Mouse (Mus musculus) hindbrain, embryonic 13.5 days (tissue): ENCODE results near the gene Unc119. TPM values are rescaled to one million over a fixed set of nuclear protein-coding genes. Genes with fewer than 3 reads are reported as not detected.

Source experiments
- ATAC-seq: fragments of 200-750 bp; cut with Nextera tagmentation; 2 replicates; pipeline ENCODE4 v1.8.0; 2017; ENCODE audit warnings: moderate TSS enrichment; ENCODE audit not compliant: low FRiP score
- H3K27ac ChIP-seq: fragments of 300-500 bp; sonication (generic); 2 replicates; pipeline ENCODE4 v1.5.1; 2015; ENCODE audit warnings: inconsistent platforms, mild to moderate bottlenecking, moderate library complexity
- H3K27me3 ChIP-seq: fragments of 300-500 bp; sonication (generic); 2 replicates; pipeline ENCODE4 v1.6.1; 2015; ENCODE audit warnings: mild to moderate bottlenecking, inconsistent platforms
- H3K36me3 ChIP-seq: fragments of 300-500 bp; sonication (generic); 2 replicates; pipeline ENCODE4 v1.6.1; 2015; ENCODE audit warnings: mild to moderate bottlenecking, inconsistent platforms
- H3K4me1 ChIP-seq: fragments of 300-500 bp; sonication (generic); replicated peaks from 2 replicates; pipeline ENCODE4 v1.6.1; 2015; ENCODE audit warnings: inconsistent platforms
- H3K4me2 ChIP-seq: fragments of 300-500 bp; sonication (generic); 2 replicates; pipeline ENCODE4 v1.6.1; 2015; ENCODE audit warnings: inconsistent platforms, mild to moderate bottlenecking, moderate library complexity
- H3K4me3 ChIP-seq: fragments of 300-500 bp; sonication (generic); 2 replicates; pipeline ENCODE4 v1.5.1; 2015; ENCODE audit warnings: mild to moderate bottlenecking, inconsistent platforms
- H3K9ac ChIP-seq: fragments of 300-500 bp; sonication (generic); 2 replicates; pipeline ENCODE4 v1.6.1; 2015; ENCODE audit warnings: mild to moderate bottlenecking, inconsistent platforms
- H3K9me3 ChIP-seq: fragments of 300-500 bp; sonication (generic); 2 replicates; pipeline ENCODE4 v1.6.1; 2016; ENCODE audit warnings: inconsistent platforms
- WGBS: fragments of 180-500 bp; shearing (Covaris S2); methylation state at CpG from one replicate; pipeline ENCODE4 v1.1.7; 2015; 5-methylcytosine and 5-hydroxymethylcytosine counted together
- polyA plus RNA-seq: library from polyadenylated mRNA; unstranded; fragments of >200 nt; fragmentation: Nextera tagmentation; extraction: Ambion mirVana; gene quantifications from 2 replicates; pipeline ENCODE4 v1.2.1, GENCODE M21; 2015

Unc119 gene
- polyA plus RNA-seq, 1 experiment from 2014 or later: 76.7 TPM

- Histone ChIP-seq H3K27me3 (no peaks in the 10 kb centered on the region), H3K27ac (no peak overlapping the region; the same call in 1 of the 2 replicates), H3K9me3 (no peaks in the 10 kb centered on the region), H3K4me2 (no peak overlapping the region), H3K9ac (no peak overlapping the region; the same call in 1 of the 2 replicates), H3K36me3 (peaks cover 32% of the 10 kb centered on the region), H3K4me3 (no peak overlapping the region), H3K4me1 (peaks cover 46% of the 10 kb centered on the region)
- no peak for ATAC-seq
- WGBS: 85% methylated on average over 7 of the region's 7 CpGs
Measured at GRCm38 (mm10) chr11:78345801-78346200, 2.5 kb downstream of the Unc119 start.

- Histone ChIP-seq H3K9ac (no peak overlapping the region), H3K4me1 (peaks cover 46% of the 10 kb centered on the region), H3K4me2 (no peak overlapping the region), H3K27ac (no peak overlapping the region; the same call in 1 of the 2 replicates), H3K4me3 (no peak overlapping the region), H3K27me3 (no peaks in the 10 kb centered on the region), H3K9me3 (no peaks in the 10 kb centered on the region), H3K36me3 (peaks cover 26% of the 10 kb centered on the region)
- ATAC-seq: no peak
- 88% methylated on average over 6 of the region's 6 CpGs for WGBS
Measured at GRCm38 (mm10) chr11:78346326-78347069, 3.2 kb downstream of the Unc119 start.

- Histone ChIP-seq H3K9me3 (no peaks in the 10 kb centered on the region), H3K9ac (no peak overlapping the region), H3K27ac (no peak overlapping the region; the same call in 1 of the 2 replicates), H3K36me3 (peaks cover 21% of the 10 kb centered on the region), H3K4me3 (no peak overlapping the region), H3K4me1 (peaks cover 46% of the 10 kb centered on the region), H3K27me3 (no peaks in the 10 kb centered on the region), H3K4me2 (no peak overlapping the region)
- ATAC-seq: no peak
- WGBS: 90% methylated on average over 10 of the region's 10 CpGs
Measured at GRCm38 (mm10) chr11:78347070-78347754, 3.9 kb downstream of the Unc119 start.

- 0 out of 2 replicates have a peak overlapping the region, but pooled peaks have one; percentile 19 for H3K9ac ChIP-seq
- no peak for ATAC-seq
- no peak overlapping the region for H3K27ac ChIP-seq
- H3K9me3 ChIP-seq: no peaks in the 10 kb centered on the region
- 71% methylated on average over 9 of the region's 9 CpGs for WGBS
- H3K4me3 ChIP-seq: no peak overlapping the region
- H3K36me3 ChIP-seq: peaks cover 21% of the 10 kb centered on the region
- no peak overlapping the region for H3K4me2 ChIP-seq
- H3K27me3 ChIP-seq: no peaks in the 10 kb centered on the region
- H3K4me1 ChIP-seq: peaks cover 43% of the 10 kb centered on the region
Measured at GRCm38 (mm10) chr11:78347908-78348307, 4.6 kb downstream of the Unc119 start.

GRCm38 (mm10) chr11:78348474-78348873 is 5.2 kb downstream of the Unc119 start:
- Histone ChIP-seq H3K27ac (no peak overlapping the region), H3K4me1 (peaks cover 39% of the 10 kb centered on the region), H3K27me3 (no peaks in the 10 kb centered on the region), H3K9me3 (no peaks in the 10 kb centered on the region), H3K36me3 (peaks cover 21% of the 10 kb centered on the region), H3K9ac (peak overlapping the region; percentile 19; the same call in 1 of the 2 replicates), H3K4me2 (no peak overlapping the region), H3K4me3 (no peak overlapping the region)
- ATAC-seq: no peak
- WGBS: 27% methylated on average over 7 of the region's 7 CpGs

GRCm38 (mm10) chr11:78349441-78350358 is 6.4 kb downstream of the Unc119 start:
- no peaks in the 10 kb centered on the region for H3K27me3 ChIP-seq
- H3K36me3 ChIP-seq: peaks cover 21% of the 10 kb centered on the region
- no peak for ATAC-seq
- 81% methylated on average over 4 of the region's 4 CpGs for WGBS
- peaks cover 30% of the 10 kb centered on the region for H3K4me1 ChIP-seq
- H3K4me3 ChIP-seq: no peak overlapping the region
- no peak overlapping the region for H3K27ac ChIP-seq
- H3K9ac ChIP-seq: no peak overlapping the region; the same call in 1 of the 2 replicates
- H3K9me3 ChIP-seq: no peaks in the 10 kb centered on the region
- H3K4me2 ChIP-seq: no peak overlapping the region

GRCm38 (mm10) chr11:78353081-78353480 is 9.8 kb downstream of the Unc119 start:
- Histone ChIP-seq H3K27ac (no peak overlapping the region), H3K9me3 (no peaks in the 10 kb centered on the region), H3K36me3 (peaks cover 15% of the 10 kb centered on the region), H3K4me2 (no peak overlapping the region), H3K27me3 (no peaks in the 10 kb centered on the region), H3K4me1 (no peaks in the 10 kb centered on the region), H3K9ac (no peak overlapping the region), H3K4me3 (no peak overlapping the region)
- 89% methylated on average over 1 of the region's 1 CpGs for WGBS
- ATAC-seq: no peak

- H3K9me3 ChIP-seq: no peaks in the 10 kb centered on the region
- no peak overlapping the region for H3K27ac ChIP-seq
- no peak overlapping the region for H3K9ac ChIP-seq
- no peaks in the 10 kb centered on the region for H3K36me3 ChIP-seq
- no peak for ATAC-seq
- no peaks in the 10 kb centered on the region for H3K4me1 ChIP-seq
- WGBS: 92% methylated on average over 6 of the region's 6 CpGs
- no peak overlapping the region for H3K4me3 ChIP-seq
- no peaks in the 10 kb centered on the region for H3K27me3 ChIP-seq
- no peak overlapping the region for H3K4me2 ChIP-seq
Measured at GRCm38 (mm10) chr11:78354905-78355304, 11.6 kb downstream of the Unc119 start.

GRCm38 (mm10) chr11:78355471-78356238 is 12.4 kb downstream of the Unc119 start:
- Histone ChIP-seq H3K36me3 (no peaks in the 10 kb centered on the region), H3K9me3 (no peaks in the 10 kb centered on the region), H3K27ac (no peak overlapping the region), H3K4me3 (no peak overlapping the region), H3K27me3 (no peaks in the 10 kb centered on the region), H3K4me1 (no peaks in the 10 kb centered on the region), H3K4me2 (no peak overlapping the region), H3K9ac (no peak overlapping the region)
- 35% methylated on average over 4 of the region's 4 CpGs for WGBS
- ATAC-seq: no peak

- Histone ChIP-seq H3K9me3 (no peaks in the 10 kb centered on the region), H3K36me3 (no peaks in the 10 kb centered on the region), H3K27me3 (no peaks in the 10 kb centered on the region), H3K4me1 (no peaks in the 10 kb centered on the region), H3K4me3 (no peak overlapping the region), H3K4me2 (no peak overlapping the region), H3K27ac (no peak overlapping the region), H3K9ac (no peak overlapping the region)
- ATAC-seq: no peak
- 13% methylated on average over 22 of the region's 22 CpGs for WGBS
Measured at GRCm38 (mm10) chr11:78358330-78359007, 15.2 kb downstream of the Unc119 start.

- Histone ChIP-seq H3K27me3 (no peaks in the 10 kb centered on the region), H3K4me3 (peak overlapping the region; percentile 18), H3K9me3 (no peaks in the 10 kb centered on the region), H3K36me3 (no peaks in the 10 kb centered on the region), H3K9ac (no peak overlapping the region), H3K4me1 (no peaks in the 10 kb centered on the region), H3K27ac (no peak overlapping the region), H3K4me2 (peak overlapping the region; percentile 46)
- 14% methylated on average over 13 of the region's 13 CpGs for WGBS
- peak; percentile 54 for ATAC-seq
Measured at GRCm38 (mm10) chr11:78360125-78360788, 17.0 kb downstream of the Unc119 start.
